ENCODE assay signal across 19 mouse cellular contexts in genomic region chr13:49317914-49318313, GRCm38 (mm10). TPM values are rescaled to one million over a fixed set of nuclear protein-coding genes. Genes with fewer than 3 reads are reported as not detected.
DNase-seq lines count a peak whose midpoint lies in the region; ATAC-seq lines count a peak whose summit lies in the region.
"Had no signal": no experiment of that assay in that cellular context is flagged by ENCODE, and none has a peak within 500 bp of the region (broad histone marks: within the 10 kb centered on the region; RNA-seq: fewer than 3 reads in every experiment).

No protein-coding gene starts in this region.

- WGBS in hindbrain, embryonic 13.5 days, result 86% methylated on average over 7 of the region's 7 CpGs
- 86% methylated on average over 7 of the region's 7 CpGs for WGBS in hindbrain, embryonic 11.5 days
- WGBS in forebrain, embryonic 14.5 days, result 86% methylated on average over 7 of the region's 7 CpGs
- 87% methylated on average over 7 of the region's 7 CpGs for WGBS in midbrain, embryonic 13.5 days
- 84% methylated on average over 7 of the region's 7 CpGs for WGBS in neural tube, embryonic 15.5 days

- no peaks in the 10 kb centered on the region for H3K9me3 ChIP-seq in hindbrain, embryonic 13.5 days
- H3K9me3 ChIP-seq in hindbrain, embryonic 11.5 days (ENCODE audit: control insufficient read depth, low read length), result no peaks in the 10 kb centered on the region
- H3K9me3 ChIP-seq in forebrain, embryonic 14.5 days (replicated peaks; ENCODE audit: control insufficient read depth, low read length), result no peaks in the 10 kb centered on the region
- H3K9me3 ChIP-seq in midbrain, embryonic 13.5 days, result no peaks in the 10 kb centered on the region
- H3K9me3 ChIP-seq in neural tube, embryonic 15.5 days (replicated peaks), result no peaks in the 10 kb centered on the region
- H3K9me3 ChIP-seq: embryonic facial prominence, embryonic 13.5 days; heart, embryonic 15.5 days; limb, embryonic 12.5 days; liver, embryonic 13.5 days had no signal

- H3K4me3 ChIP-seq in hindbrain, embryonic 13.5 days, result no peak overlapping the region
- no peak overlapping the region for H3K4me3 ChIP-seq in hindbrain, embryonic 11.5 days (ENCODE audit: low read depth, low read length)
- H3K4me3 ChIP-seq in forebrain, embryonic 14.5 days (ENCODE audit: low read depth, low read length), result no peak overlapping the region
- H3K4me3 ChIP-seq in midbrain, embryonic 13.5 days (replicated peaks), result no peak overlapping the region
- no peak overlapping the region for H3K4me3 ChIP-seq in neural tube, embryonic 15.5 days (replicated peaks)
- H3K4me3 ChIP-seq: embryonic facial prominence, embryonic 13.5 days; heart, embryonic 15.5 days; limb, embryonic 12.5 days; liver, embryonic 13.5 days had no signal

- ATAC-seq in hindbrain, embryonic 13.5 days (ENCODE audit: low FRiP score), result no peak
- no peak for ATAC-seq in hindbrain, embryonic 11.5 days (ENCODE audit: low FRiP score)
- no peak for ATAC-seq in forebrain, embryonic 14.5 days
- no peak for ATAC-seq in midbrain, embryonic 13.5 days
- no peak for ATAC-seq in neural tube, embryonic 15.5 days (ENCODE audit: low FRiP score)
- ATAC-seq: lung, postnatal 0 days had no signal

- H3K4me1 ChIP-seq in hindbrain, embryonic 13.5 days (replicated peaks), result peaks cover 42% of the 10 kb centered on the region
- peaks cover 9% of the 10 kb centered on the region for H3K4me1 ChIP-seq in hindbrain, embryonic 11.5 days (replicated peaks; ENCODE audit: control insufficient read depth, insufficient read depth, low read length)
- peaks cover 34% of the 10 kb centered on the region for H3K4me1 ChIP-seq in forebrain, embryonic 14.5 days (ENCODE audit: control insufficient read depth, insufficient read depth, low read length)
- peaks cover 52% of the 10 kb centered on the region for H3K4me1 ChIP-seq in midbrain, embryonic 13.5 days (replicated peaks)
- H3K4me1 ChIP-seq in neural tube, embryonic 15.5 days, result peaks cover 45% of the 10 kb centered on the region
- H3K4me1 ChIP-seq: liver, embryonic 13.5 days had no signal

- no peak overlapping the region for H3K9ac ChIP-seq in hindbrain, embryonic 13.5 days
- no peak overlapping the region for H3K9ac ChIP-seq in hindbrain, embryonic 11.5 days (ENCODE audit: low read depth, low read length)
- H3K9ac ChIP-seq in forebrain, embryonic 14.5 days (ENCODE audit: low read length), result no peak overlapping the region
- H3K9ac ChIP-seq in midbrain, embryonic 13.5 days (replicated peaks), result no peak overlapping the region
- no peak overlapping the region for H3K9ac ChIP-seq in neural tube, embryonic 15.5 days (replicated peaks)
- H3K9ac ChIP-seq: embryonic facial prominence, embryonic 13.5 days; heart, embryonic 15.5 days; limb, embryonic 12.5 days; liver, embryonic 13.5 days had no signal

- DNase-seq in hindbrain, embryonic 11.5 days (ENCODE audit: low spot score), result no peak
- no peak for DNase-seq in forebrain, embryonic 14.5 days (ENCODE audit: low spot score)
- no peak for DNase-seq in spleen, adult 12 weeks (ENCODE audit: low spot score)
- DNase-seq in cerebellum, adult 8-10 months, result no peak
- DNase-seq: adrenal gland, postnatal 10 days; cerebellum, adult 11-12 months; heart, adult 18-20 months; kidney, adult 18-20 months; kidney, postnatal 10 days; liver, embryonic 13.5 days; right cerebral cortex, postnatal 25 days; thymus, postnatal 36 days had no signal

- 0 out of 2 replicates have a peak overlapping the region, but pooled peaks have one; percentile 5 for H3K4me2 ChIP-seq in hindbrain, embryonic 13.5 days
- H3K4me2 ChIP-seq in hindbrain, embryonic 11.5 days (replicated peaks; ENCODE audit: low read depth, low read length), result no peak overlapping the region
- peak overlapping the region; percentile 57 for H3K4me2 ChIP-seq in forebrain, embryonic 14.5 days (ENCODE audit: low read length)
- H3K4me2 ChIP-seq in midbrain, embryonic 13.5 days (replicated peaks), result peak overlapping the region; percentile 9; the same call in 1 of the 2 replicates
- peak overlapping the region; percentile 56 for H3K4me2 ChIP-seq in neural tube, embryonic 15.5 days
- H3K4me2 ChIP-seq: embryonic facial prominence, embryonic 13.5 days; heart, embryonic 15.5 days; limb, embryonic 12.5 days; liver, embryonic 13.5 days had no signal

- no peaks in the 10 kb centered on the region; the same call in 1 of the 2 replicates for H3K36me3 ChIP-seq in hindbrain, embryonic 13.5 days
- H3K36me3 ChIP-seq in hindbrain, embryonic 11.5 days (ENCODE audit: control insufficient read depth, insufficient read depth, low read length), result no peaks in the 10 kb centered on the region
- H3K36me3 ChIP-seq in forebrain, embryonic 14.5 days (ENCODE audit: control insufficient read depth, insufficient read depth, low read length), result no peaks in the 10 kb centered on the region
- no peaks in the 10 kb centered on the region for H3K36me3 ChIP-seq in midbrain, embryonic 13.5 days
- H3K36me3 ChIP-seq in neural tube, embryonic 15.5 days, result no peaks in the 10 kb centered on the region
- H3K36me3 ChIP-seq: embryonic facial prominence, embryonic 13.5 days; heart, embryonic 15.5 days; limb, embryonic 12.5 days; liver, embryonic 13.5 days had no signal

- no peak overlapping the region for H3K27ac ChIP-seq in hindbrain, embryonic 13.5 days
- H3K27ac ChIP-seq in hindbrain, embryonic 11.5 days (ENCODE audit: low read depth, low read length), result no peak overlapping the region
- peak overlapping the region; percentile 75; the same call in 1 of the 2 replicates for H3K27ac ChIP-seq in forebrain, embryonic 14.5 days (ENCODE audit: low read depth, low read length)
- H3K27ac ChIP-seq in midbrain, embryonic 13.5 days, result no peak overlapping the region
- H3K27ac ChIP-seq in neural tube, embryonic 15.5 days (replicated peaks), result no peak overlapping the region
- H3K27ac ChIP-seq: embryonic facial prominence, embryonic 13.5 days; heart, embryonic 15.5 days; limb, embryonic 12.5 days; liver, embryonic 13.5 days had no signal

- H3K27me3 ChIP-seq in hindbrain, embryonic 13.5 days, result peaks cover 41% of the 10 kb centered on the region
- H3K27me3 ChIP-seq in hindbrain, embryonic 11.5 days (ENCODE audit: control insufficient read depth, insufficient read depth, low read length), result peaks cover 23% of the 10 kb centered on the region
- no peaks in the 10 kb centered on the region for H3K27me3 ChIP-seq in forebrain, embryonic 14.5 days (replicated peaks; ENCODE audit: control insufficient read depth, insufficient read depth, low read length)
- peaks cover 62% of the 10 kb centered on the region for H3K27me3 ChIP-seq in midbrain, embryonic 13.5 days
- 0 out of 2 replicates have a peak, but pooled peaks cover 3% of the 10 kb centered on the region for H3K27me3 ChIP-seq in neural tube, embryonic 15.5 days (replicated peaks)
- H3K27me3 ChIP-seq: embryonic facial prominence, embryonic 13.5 days; heart, embryonic 15.5 days; limb, embryonic 12.5 days; liver, embryonic 13.5 days had no signal

RNA-seq across cellular contexts. Expression of gene Fgd3, which starts 2.2 kb away (rescaled TPM):
- 1.4 and 2.0 TPM in 2 replicates for polyA plus RNA-seq in hindbrain, embryonic 13.5 days (2015; fragmentation: Nextera tagmentation; extraction: Ambion mirVana)
- polyA plus RNA-seq in hindbrain, embryonic 11.5 days (2014; fragmentation: Nextera tagmentation; extraction: Ambion mirVana), result 0.56 and 1.1 TPM in 2 replicates
- 2.8 and 3.4 TPM in 2 replicates for polyA plus RNA-seq in forebrain, embryonic 14.5 days (2014; fragmentation: Nextera tagmentation; extraction: Ambion mirVana)
- polyA plus RNA-seq in midbrain, embryonic 13.5 days (2015; fragmentation: Nextera tagmentation; extraction: Ambion mirVana), result 1.8 TPM in 2 replicates
- 2.1 and 2.2 TPM in 2 replicates for polyA plus RNA-seq in neural tube, embryonic 15.5 days (2015; fragmentation: Nextera tagmentation; extraction: Ambion mirVana)

RNA-seq across cellular contexts. Expression of gene Bicd2, which starts 23.5 kb away (rescaled TPM):
- polyA plus RNA-seq in hindbrain, embryonic 13.5 days (2015; fragmentation: Nextera tagmentation; extraction: Ambion mirVana), result 28.2 and 29.3 TPM in 2 replicates
- 26.9 and 29.5 TPM in 2 replicates for polyA plus RNA-seq in hindbrain, embryonic 11.5 days (2014; fragmentation: Nextera tagmentation; extraction: Ambion mirVana)
- polyA plus RNA-seq in forebrain, embryonic 14.5 days (2014; fragmentation: Nextera tagmentation; extraction: Ambion mirVana), result 19.2 and 25.2 TPM in 2 replicates
- polyA plus RNA-seq in midbrain, embryonic 13.5 days (2015; fragmentation: Nextera tagmentation; extraction: Ambion mirVana), result 24.0 and 26.6 TPM in 2 replicates
- 28.3 and 30.3 TPM in 2 replicates for polyA plus RNA-seq in neural tube, embryonic 15.5 days (2015; fragmentation: Nextera tagmentation; extraction: Ambion mirVana)
